Mouse (Mus musculus) liver, embryonic 14.5 days (tissue): ENCODE measurements at regions not wholly inside any gene's neighbourhood (a gene's known extent, or its start where the extent isn't known, plus 50 kb on each side); places are given as distances from the start of the nearest gene placed in this dataset.

Experiments used
- CTCF ChIP-seq: IDR thresholded peaks from 2 replicates; pipeline ENCODE4 v1.5.1; 2016; ENCODE audit warnings: antibody characterized with exemption, low read depth, control low read depth
- EP300 ChIP-seq: IDR thresholded peaks from 2 replicates; pipeline ENCODE4 v1.6.1; 2016; ENCODE audit warnings: antibody characterized with exemption, low read depth

DNA sequence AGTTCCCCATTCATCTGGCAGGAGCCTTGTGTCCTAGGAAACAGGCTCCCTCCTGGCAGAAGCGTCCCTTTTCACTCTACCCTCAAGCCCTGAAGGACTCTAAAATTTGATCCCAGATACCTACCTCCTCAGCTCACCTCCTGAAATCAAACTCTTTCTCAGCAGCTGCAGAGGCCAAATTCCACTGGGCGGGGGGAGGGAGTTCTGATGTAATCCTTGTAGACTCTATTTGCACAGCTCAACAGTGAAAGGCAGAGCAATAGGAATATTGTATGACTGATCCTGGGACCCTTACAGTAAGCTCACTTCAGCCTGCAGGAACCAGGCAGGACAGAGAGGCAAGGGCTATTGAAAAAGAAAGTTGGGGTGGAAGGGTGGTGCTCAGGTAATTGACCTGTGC, 346.3 kb downstream of the Irx1 start:
- TF ChIP-seq EP300 (no peak), CTCF (no peak)
